Mouse (Mus musculus) brain, embryonic 14.5 days (tissue): Measurements from ENCODE around the gene Olfr1458. TPM values are rescaled to one million over a fixed set of nuclear protein-coding genes. Genes with fewer than 3 reads are reported as not detected.

ENCODE experiments used
- DNase-seq: peaks from one replicate; pipeline ENCODE4 v3.0.0-alpha.2; 2011; ENCODE audit warnings: low read depth
- CTCF ChIP-seq: fragments of 200-500 bp; IDR thresholded peaks from 2 replicates; pipeline ENCODE4 v1.5.1; 2012; ENCODE audit warnings: inconsistent platforms, mild to moderate bottlenecking, moderate library complexity, borderline replicate concordance; ENCODE audit not compliant: insufficient read depth, insufficient read length; ENCODE audit errors: extremely low read depth
- POLR2A ChIP-seq: fragments of 200-500 bp; IDR thresholded peaks from 2 replicates; pipeline ENCODE4 v1.6.1; 2012; ENCODE audit warnings: mild to moderate bottlenecking, inconsistent platforms, borderline replicate concordance; ENCODE audit not compliant: poor library complexity, insufficient read depth, insufficient read length, severe bottlenecking; ENCODE audit errors: extremely low read depth
- polyA plus RNA-seq: library from polyadenylated mRNA; depleted of rRNA; stranded (reverse); fragments of >200 nt; gene quantifications from 2 replicates; pipeline ENCODE4 v1.2.3, GENCODE M21; 2012; rRNA removed

Gene Olfr1458
- not detected in 2 replicates for polyA plus RNA-seq

- TF ChIP-seq CTCF, result no peak
- TF ChIP-seq POLR2A, result no peak
- no peak for DNase-seq
These were observed at the start of gene Olfr1458 for GRCm38 (mm10) chr19:13106675-13107074. Olfr1458 (minus strand) TSS chr19:13106775.

GRCm38 (mm10) chr19:13149449-13149848, 42.9 kb upstream of the Olfr1458 start, which contains the start of gene Olfr1459:
Olfr1459 (minus strand) TSS chr19:13149549.
- no peak for DNase-seq
- TF ChIP-seq POLR2A (no peak), CTCF (no peak)

- no peak for DNase-seq
- TF ChIP-seq POLR2A (no peak), CTCF (no peak)
These were observed 8.8 kb downstream of the Olfr1458 start, which contains the start of gene Olfr1457 for GRCm38 (mm10) chr19:13097791-13098190. Olfr1457 (minus strand) TSS chr19:13097891.

- DNase-seq, result no peak
- TF ChIP-seq CTCF (no peak), POLR2A (no peak)
These were observed 12.7 kb downstream of the Olfr1458 start for GRCm38 (mm10) chr19:13093908-13094307.

GRCm38 (mm10) chr19:13060310-13060709, 46.3 kb downstream of the Olfr1458 start, which contains the start of gene Olfr1454:
Olfr1454 (plus strand) TSS chr19:13060610.
- DNase-seq, result no peak
- TF ChIP-seq CTCF (no peak), POLR2A (no peak)

Other genes with a start within 250 kb of the Olfr1458 start
- gene Olfr1444, start 249.5 kb downstream of the Olfr1458 start, polyA plus RNA-seq, result not detected in 2 replicates
- not detected in 2 replicates for gene Olfr1445, start 222.9 kb downstream of the Olfr1458 start, polyA plus RNA-seq
- gene Olfr1446, start 213.3 kb downstream of the Olfr1458 start, polyA plus RNA-seq, result not detected in 2 replicates
- not detected in 2 replicates for gene Olfr1447, start 203.0 kb downstream of the Olfr1458 start, polyA plus RNA-seq
- gene Olfr1448, start 182.4 kb downstream of the Olfr1458 start, polyA plus RNA-seq, result not detected in 2 replicates
- not detected in 2 replicates for gene Olfr1449, start 175.9 kb downstream of the Olfr1458 start, polyA plus RNA-seq
- not detected in 2 replicates for gene Olfr1450, start 156.5 kb downstream of the Olfr1458 start, polyA plus RNA-seq
- not detected in 2 replicates for gene Olfr1451, start 111.8 kb downstream of the Olfr1458 start, polyA plus RNA-seq
- gene Olfr1453, start 78.4 kb downstream of the Olfr1458 start, polyA plus RNA-seq, result not detected in 2 replicates
- not detected in 2 replicates for gene Olfr1454, start 46.2 kb downstream of the Olfr1458 start, polyA plus RNA-seq
- gene Olfr1457, start 8.9 kb downstream of the Olfr1458 start, polyA plus RNA-seq, result not detected in 2 replicates
- gene Olfr1459, start 42.8 kb upstream of the Olfr1458 start, polyA plus RNA-seq, result not detected in 2 replicates
- not detected in 2 replicates for gene Olfr1461, start 56.2 kb upstream of the Olfr1458 start, polyA plus RNA-seq
- gene Olfr1462, start 79.0 kb upstream of the Olfr1458 start, polyA plus RNA-seq, result not detected in 2 replicates
- not detected in 2 replicates for gene Olfr1463, start 124.6 kb upstream of the Olfr1458 start, polyA plus RNA-seq
- gene Olfr1465, start 208.8 kb upstream of the Olfr1458 start, polyA plus RNA-seq, result not detected in 2 replicates
- gene Olfr1466, start 232.1 kb upstream of the Olfr1458 start, polyA plus RNA-seq, result not detected in 2 replicates